Mouse (Mus musculus) midbrain, embryonic 12.5 days (tissue): ENCODE data around the gene Edaradd. TPM values are rescaled to one million over a fixed set of nuclear protein-coding genes. Genes with fewer than 3 reads are reported as not detected.
A peak's percentile ranks its signal among the peaks of the same experiment; 100 is the strongest.

Experiments
- ATAC-seq: fragments of 200-750 bp; cut with Nextera tagmentation; 2 replicates; pipeline ENCODE4 v1.8.0; 2017; ENCODE audit warnings: low read depth, moderate TSS enrichment, moderate library complexity; ENCODE audit not compliant: low FRiP score
- H3K27ac ChIP-seq: fragments of 300-500 bp; sonication (generic); replicated peaks from 2 replicates; pipeline ENCODE4 v1.5.1; 2016; ENCODE audit warnings: mild to moderate bottlenecking
- H3K27me3 ChIP-seq: fragments of 300-500 bp; sonication (generic); 2 replicates; pipeline ENCODE4 v1.6.1; 2016; ENCODE audit warnings: mild to moderate bottlenecking
- H3K36me3 ChIP-seq: fragments of 300-500 bp; sonication (generic); 2 replicates; pipeline ENCODE4 v1.6.1; 2016
- H3K4me1 ChIP-seq: fragments of 300-500 bp; sonication (generic); 2 replicates; pipeline ENCODE4 v1.6.1; 2016
- H3K4me2 ChIP-seq: fragments of 300-500 bp; sonication (generic); replicated peaks from 2 replicates; pipeline ENCODE4 v1.6.1; 2016; ENCODE audit warnings: mild to moderate bottlenecking, moderate library complexity
- H3K4me3 ChIP-seq: fragments of 300-500 bp; sonication (generic); 2 replicates; pipeline ENCODE4 v1.5.1; 2016; ENCODE audit warnings: mild to moderate bottlenecking
- H3K9ac ChIP-seq: fragments of 300-500 bp; sonication (generic); replicated peaks from 2 replicates; pipeline ENCODE4 v1.6.1; 2016; ENCODE audit warnings: mild to moderate bottlenecking, moderate library complexity
- H3K9me3 ChIP-seq: fragments of 300-500 bp; sonication (generic); 2 replicates; pipeline ENCODE4 v1.6.1; 2016; ENCODE audit warnings: mild to moderate bottlenecking
- WGBS: fragments of 180-500 bp; shearing (Covaris S2); methylation state at CpG from one replicate; pipeline ENCODE4 v1.1.7; 2016; 5-methylcytosine and 5-hydroxymethylcytosine counted together
- polyA plus RNA-seq: library from polyadenylated mRNA; unstranded; fragments of >200 nt; fragmentation: Nextera tagmentation; extraction: Ambion mirVana; gene quantifications from 2 replicates; pipeline ENCODE4 v1.2.1, GENCODE M21; 2016

Gene Edaradd
- polyA plus RNA-seq, 1 experiment from 2014 or later = 1.4 TPM

DNA sequence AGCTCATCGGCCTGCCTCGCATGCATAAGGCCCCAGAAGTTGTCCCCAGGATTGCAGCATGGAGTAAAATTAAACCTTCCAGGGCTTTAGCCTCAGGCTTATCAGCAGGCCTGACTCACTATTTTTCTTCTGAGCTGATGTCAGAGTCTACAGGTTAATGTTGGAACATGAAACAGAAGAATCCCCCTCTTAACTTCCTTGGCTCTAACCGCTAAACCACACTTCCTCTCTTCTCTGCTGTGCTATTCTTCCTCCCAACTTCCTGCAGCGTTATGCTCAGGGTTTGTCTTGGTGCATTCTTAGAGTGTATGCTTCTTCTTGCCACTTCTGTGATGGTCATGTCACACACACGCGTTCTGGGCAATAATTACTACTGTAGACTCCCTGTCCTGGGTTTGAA is 12.8 kb downstream of the Edaradd start:
- Histone ChIP-seq H3K27ac (no peak overlapping the region), H3K9me3 (no peaks in the 10 kb centered on the region), H3K4me2 (no peak overlapping the region), H3K27me3 (no peaks in the 10 kb centered on the region), H3K36me3 (no peaks in the 10 kb centered on the region), H3K4me1 (peaks cover 11% of the 10 kb centered on the region), H3K9ac (no peak overlapping the region), H3K4me3 (no peak overlapping the region)
- WGBS = 94% methylated on average over 6 of the region's 6 CpGs
- ATAC-seq = no peak

- no peaks in the 10 kb centered on the region for H3K27me3 ChIP-seq
- H3K4me1 ChIP-seq = peaks cover 11% of the 10 kb centered on the region
- no peak for ATAC-seq
- no peaks in the 10 kb centered on the region for H3K36me3 ChIP-seq
- 87% methylated on average over 3 of the region's 3 CpGs for WGBS
- no peak overlapping the region for H3K4me3 ChIP-seq
- no peaks in the 10 kb centered on the region for H3K9me3 ChIP-seq
- H3K9ac ChIP-seq = no peak overlapping the region
- H3K4me2 ChIP-seq = no peak overlapping the region
- H3K27ac ChIP-seq = no peak overlapping the region
These were observed 14.9 kb downstream of the Edaradd start for GRCm38 (mm10) chr13:12505359-12505758.

GRCm38 (mm10) chr13:12503238-12503751 is 16.9 kb downstream of the Edaradd start:
- peak overlapping the region; percentile 60 for H3K27ac ChIP-seq
- 12% methylated on average over 11 of the region's 11 CpGs for WGBS
- ATAC-seq = peak; percentile 68

DNA sequence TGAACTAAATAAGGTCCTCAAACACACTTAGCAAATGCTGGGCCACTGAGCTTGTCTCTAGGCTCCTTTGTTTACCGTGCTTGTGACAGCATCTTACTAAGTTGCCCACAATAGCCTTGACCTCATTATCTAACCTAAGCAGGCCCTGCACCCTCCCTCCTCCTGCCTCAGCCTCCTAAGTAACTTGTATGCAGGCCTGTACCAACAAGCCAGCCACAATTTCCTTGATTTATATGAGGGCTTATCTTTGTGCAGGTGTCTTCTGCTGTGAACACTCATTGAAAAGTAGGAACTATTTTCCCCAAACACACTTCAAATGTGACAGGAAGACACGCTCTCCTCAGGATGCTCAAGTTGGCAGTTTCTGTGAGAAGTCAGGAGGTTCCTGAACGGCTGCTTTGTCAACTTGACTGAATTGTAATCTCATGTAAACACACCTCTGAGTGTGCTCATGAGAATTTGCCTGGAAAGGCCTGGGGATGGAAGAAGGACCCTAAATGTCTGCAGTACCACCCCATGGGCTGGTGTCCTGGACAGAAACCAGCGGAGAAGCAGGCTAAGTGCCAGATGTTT is 17.5 kb downstream of the Edaradd start:
- no peaks in the 10 kb centered on the region for H3K27me3 ChIP-seq
- no peaks in the 10 kb centered on the region for H3K36me3 ChIP-seq
- H3K9me3 ChIP-seq = no peaks in the 10 kb centered on the region
- H3K4me2 ChIP-seq = no peak overlapping the region
- H3K4me3 ChIP-seq = no peak overlapping the region
- peak overlapping the region; percentile 60 for H3K27ac ChIP-seq
- no peak overlapping the region for H3K9ac ChIP-seq
- H3K4me1 ChIP-seq = peaks cover 13% of the 10 kb centered on the region
- WGBS = 29% methylated on average over 4 of the region's 4 CpGs
- no peak for ATAC-seq

More at GRCm38 (mm10) chr13:12503238-12503751, 16.9 kb downstream of the Edaradd start:
- Histone ChIP-seq H3K36me3 (no peaks in the 10 kb centered on the region), H3K4me3 (no peak overlapping the region), H3K9ac (no peak overlapping the region), H3K4me1 (peaks cover 13% of the 10 kb centered on the region), H3K4me2 (no peak overlapping the region), H3K9me3 (no peaks in the 10 kb centered on the region), H3K27me3 (no peaks in the 10 kb centered on the region)

GRCm38 (mm10) chr13:12499107-12499506 is 21.1 kb downstream of the Edaradd start:
- 87% methylated on average over 7 of the region's 7 CpGs for WGBS
- no peaks in the 10 kb centered on the region for H3K36me3 ChIP-seq
- H3K4me3 ChIP-seq = no peak overlapping the region
- no peaks in the 10 kb centered on the region for H3K9me3 ChIP-seq
- H3K27ac ChIP-seq = no peak overlapping the region
- no peaks in the 10 kb centered on the region for H3K27me3 ChIP-seq
- no peak overlapping the region for H3K4me2 ChIP-seq
- H3K4me1 ChIP-seq = peaks cover 13% of the 10 kb centered on the region
- no peak for ATAC-seq
- H3K9ac ChIP-seq = no peak overlapping the region

DNA sequence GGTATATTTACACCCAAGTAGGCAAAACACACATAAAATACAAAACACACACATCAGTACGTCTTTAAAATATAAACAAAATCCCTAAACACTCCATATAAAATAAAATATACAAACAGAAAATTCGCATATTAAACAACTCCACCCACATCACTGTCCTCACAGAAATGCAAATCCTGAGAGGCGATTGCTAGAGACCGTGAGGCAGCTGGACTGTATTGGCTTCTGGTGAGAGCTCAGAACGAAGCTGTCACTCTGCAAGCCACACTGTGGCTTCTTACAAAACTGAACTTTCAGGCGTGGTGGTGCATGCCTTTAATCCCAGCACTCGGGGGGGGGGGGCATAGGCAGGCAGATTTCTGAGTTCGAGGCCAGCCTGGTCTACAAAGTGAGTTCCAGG is 22.4 kb downstream of the Edaradd start:
- no peak overlapping the region for H3K4me2 ChIP-seq
- no peak overlapping the region for H3K9ac ChIP-seq
- no peak overlapping the region for H3K27ac ChIP-seq
- peaks cover 5% of the 10 kb centered on the region; the same call in 1 of the 2 replicates for H3K4me1 ChIP-seq
- no peaks in the 10 kb centered on the region for H3K27me3 ChIP-seq
- 44% methylated on average over 8 of the region's 8 CpGs for WGBS
- ATAC-seq = no peak
- H3K9me3 ChIP-seq = no peaks in the 10 kb centered on the region
- H3K36me3 ChIP-seq = no peaks in the 10 kb centered on the region
- no peak overlapping the region for H3K4me3 ChIP-seq

- Histone ChIP-seq H3K36me3 (no peaks in the 10 kb centered on the region), H3K27me3 (no peaks in the 10 kb centered on the region), H3K4me3 (no peak overlapping the region), H3K4me2 (no peak overlapping the region), H3K9ac (no peak overlapping the region), H3K9me3 (no peaks in the 10 kb centered on the region), H3K27ac (no peak overlapping the region), H3K4me1 (no peaks in the 10 kb centered on the region)
- WGBS = 91% methylated on average over 9 of the region's 9 CpGs
- no peak for ATAC-seq
These were observed 25.5 kb downstream of the Edaradd start for GRCm38 (mm10) chr13:12494750-12495149.

DNA sequence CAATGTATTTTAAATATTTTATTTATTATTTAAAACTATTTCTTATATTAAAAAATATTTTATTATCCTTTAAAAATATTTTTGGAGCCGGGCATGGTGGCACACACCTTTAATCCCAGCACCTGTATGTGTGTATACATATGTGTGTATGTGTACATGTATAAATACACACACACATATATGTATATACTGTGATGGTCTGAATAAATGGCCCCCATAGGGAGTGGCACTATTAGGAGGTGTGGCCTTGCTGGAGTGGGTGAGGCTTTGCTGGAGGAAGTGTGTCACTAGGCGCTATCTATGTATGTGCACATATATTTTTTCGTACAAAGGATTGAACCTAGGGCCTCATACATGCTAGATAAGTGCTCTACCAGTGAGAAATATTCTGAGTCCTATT is 27.7 kb downstream of the Edaradd start:
- no peak for ATAC-seq
- WGBS = 86% methylated on average over 3 of the region's 3 CpGs

GRCm38 (mm10) chr13:12485640-12486039 is 34.6 kb downstream of the Edaradd start:
- H3K4me2 ChIP-seq = no peak overlapping the region
- no peak overlapping the region for H3K9ac ChIP-seq
- no peaks in the 10 kb centered on the region for H3K9me3 ChIP-seq
- no peaks in the 10 kb centered on the region for H3K4me1 ChIP-seq
- no peaks in the 10 kb centered on the region for H3K27me3 ChIP-seq
- WGBS = 83% methylated on average over 7 of the region's 7 CpGs
- no peak overlapping the region for H3K27ac ChIP-seq
- no peaks in the 10 kb centered on the region for H3K36me3 ChIP-seq
- H3K4me3 ChIP-seq = no peak overlapping the region
- ATAC-seq = no peak

More for the DNA sequence above, 27.7 kb downstream of the Edaradd start:
- no peaks in the 10 kb centered on the region for H3K9me3 ChIP-seq
- no peaks in the 10 kb centered on the region for H3K27me3 ChIP-seq
- no peak overlapping the region for H3K4me3 ChIP-seq
- no peaks in the 10 kb centered on the region for H3K36me3 ChIP-seq
- no peaks in the 10 kb centered on the region for H3K4me1 ChIP-seq
- H3K9ac ChIP-seq = no peak overlapping the region
- no peak overlapping the region for H3K4me2 ChIP-seq
- no peak overlapping the region for H3K27ac ChIP-seq

DNA sequence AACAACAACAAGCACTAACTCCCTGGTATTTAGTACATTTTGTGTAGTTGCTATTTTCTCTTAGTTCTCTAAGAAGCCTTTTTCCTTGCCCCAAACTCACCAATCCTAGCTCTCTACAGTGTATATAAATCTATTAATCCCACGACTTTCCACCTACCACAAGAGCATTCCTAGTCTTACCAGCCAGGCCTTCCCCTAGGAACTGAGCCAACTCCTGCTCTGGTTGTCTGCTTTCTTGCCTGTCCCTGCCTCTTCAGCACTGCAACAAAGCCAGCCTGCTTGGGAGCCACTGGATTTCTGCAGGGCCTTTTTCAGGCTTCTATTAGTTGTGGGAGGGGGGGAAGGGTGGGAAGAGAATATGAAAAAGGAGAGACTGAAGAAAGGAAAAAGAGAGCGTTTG is 35.0 kb downstream of the Edaradd start:
- H3K4me1 ChIP-seq = no peaks in the 10 kb centered on the region
- H3K9me3 ChIP-seq = no peaks in the 10 kb centered on the region
- no peak overlapping the region for H3K27ac ChIP-seq
- 62% methylated on average over 2 of the region's 2 CpGs for WGBS
- no peak overlapping the region for H3K4me2 ChIP-seq
- H3K36me3 ChIP-seq = no peaks in the 10 kb centered on the region
- ATAC-seq = no peak
- H3K27me3 ChIP-seq = no peaks in the 10 kb centered on the region
- H3K4me3 ChIP-seq = no peak overlapping the region
- H3K9ac ChIP-seq = no peak overlapping the region

GRCm38 (mm10) chr13:12479802-12480201 is 40.4 kb downstream of the Edaradd start:
- H3K9me3 ChIP-seq = no peaks in the 10 kb centered on the region
- ATAC-seq = no peak
- no peak overlapping the region for H3K4me3 ChIP-seq
- 84% methylated on average over 6 of the region's 6 CpGs for WGBS
- no peaks in the 10 kb centered on the region for H3K27me3 ChIP-seq
- no peak overlapping the region for H3K9ac ChIP-seq
- H3K27ac ChIP-seq = no peak overlapping the region
- no peak overlapping the region for H3K4me2 ChIP-seq
- no peaks in the 10 kb centered on the region for H3K4me1 ChIP-seq
- no peaks in the 10 kb centered on the region for H3K36me3 ChIP-seq

DNA sequence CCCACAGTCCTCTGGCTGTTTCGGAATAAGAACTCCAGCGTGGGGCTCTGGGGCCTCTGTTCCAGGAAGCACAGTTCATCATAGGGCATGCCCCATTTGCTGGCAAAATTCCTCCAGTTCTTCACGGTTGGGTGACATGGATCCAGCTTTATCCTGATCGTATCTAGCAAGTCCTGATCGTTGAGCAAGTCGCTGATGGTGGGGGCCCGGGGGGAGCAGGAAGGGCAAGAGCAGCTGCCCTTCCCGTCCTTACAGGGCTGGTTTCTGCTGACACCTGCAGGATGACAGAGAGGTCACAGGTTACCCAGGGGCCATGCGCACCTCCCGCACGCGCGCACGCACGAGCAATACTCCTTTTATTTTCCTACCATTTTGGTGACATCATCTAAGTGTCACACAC is 41.9 kb downstream of the Edaradd start:
- 83% methylated on average over 14 of the region's 15 CpGs for WGBS
- no peak overlapping the region for H3K9ac ChIP-seq
- no peaks in the 10 kb centered on the region for H3K9me3 ChIP-seq

GRCm38 (mm10) chr13:12476886-12477285 is 43.4 kb downstream of the Edaradd start:
- WGBS = 91% methylated on average over 4 of the region's 4 CpGs
- H3K4me1 ChIP-seq = 0 out of 2 replicates have a peak, but pooled peaks cover 3% of the 10 kb centered on the region
- no peak overlapping the region for H3K27ac ChIP-seq
- H3K9me3 ChIP-seq = no peaks in the 10 kb centered on the region
- H3K27me3 ChIP-seq = peaks cover 5% of the 10 kb centered on the region; the same call in 1 of the 2 replicates
- ATAC-seq = no peak
- H3K4me2 ChIP-seq = no peak overlapping the region
- no peaks in the 10 kb centered on the region for H3K36me3 ChIP-seq
- H3K4me3 ChIP-seq = no peak overlapping the region
- no peak overlapping the region for H3K9ac ChIP-seq

More for the DNA sequence above, 41.9 kb downstream of the Edaradd start:
- no peak overlapping the region for H3K4me3 ChIP-seq
- H3K27ac ChIP-seq = no peak overlapping the region
- no peaks in the 10 kb centered on the region for H3K36me3 ChIP-seq
- no peak overlapping the region for H3K4me2 ChIP-seq
- no peaks in the 10 kb centered on the region for H3K27me3 ChIP-seq
- 0 out of 2 replicates have a peak, but pooled peaks cover 3% of the 10 kb centered on the region for H3K4me1 ChIP-seq
- ATAC-seq = no peak
